8 mouse cellular contexts compared by ENCODE assay signal in the genomic region with DNA sequence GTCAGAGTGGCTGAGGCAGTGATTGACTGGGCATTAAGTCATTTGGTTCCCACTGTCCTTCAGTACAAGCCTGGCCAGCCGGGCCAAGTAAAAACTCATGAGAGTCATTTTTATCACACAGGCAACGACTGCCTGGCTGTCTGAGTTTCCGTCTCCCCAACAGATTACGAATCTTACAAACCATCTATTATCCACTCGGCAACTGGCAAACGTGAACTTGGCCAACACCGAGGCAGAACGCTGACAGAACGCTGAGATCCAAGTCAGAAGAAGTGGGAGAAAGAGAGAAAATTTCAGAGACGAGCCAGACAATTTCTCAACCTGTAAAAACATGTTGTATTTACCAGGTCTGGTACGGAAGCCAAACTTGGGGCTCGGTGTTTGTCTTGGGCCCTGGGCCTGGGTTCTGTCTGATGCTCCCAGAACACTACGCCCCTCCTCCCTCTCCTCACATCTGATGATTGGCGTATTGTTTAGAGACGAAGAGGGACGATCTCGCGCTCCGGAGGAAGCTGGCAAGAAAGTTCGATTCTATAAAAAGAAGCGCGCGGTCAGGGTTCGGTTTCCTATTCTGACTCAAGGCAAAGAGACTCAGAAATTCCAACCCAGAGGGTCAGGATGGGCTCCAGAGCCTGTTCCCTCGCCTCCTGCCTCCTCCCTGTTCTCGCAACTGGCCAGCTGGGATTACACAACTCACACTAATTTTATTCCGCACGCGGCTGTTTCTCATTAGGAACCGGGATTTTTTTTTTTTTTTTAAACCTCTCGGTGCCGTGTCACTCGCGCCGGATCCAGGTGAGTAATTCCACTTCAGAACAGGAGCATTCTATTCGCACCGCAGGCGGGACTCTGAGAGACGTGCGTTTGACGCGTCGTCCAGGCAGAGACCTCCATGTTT. TPM values are rescaled to one million over a fixed set of nuclear protein-coding genes. Genes with fewer than 3 reads are reported as not detected.
DNase-seq lines count a peak whose midpoint lies in the region; ATAC-seq and TF ChIP-seq lines count a peak whose summit lies in the region.

No protein-coding gene starts in this region.

- H3K9ac ChIP-seq in forebrain, embryonic 13.5 days = peak overlapping the region; percentile 17
- H3K9ac ChIP-seq in heart, embryonic 16.5 days (ENCODE audit: low read length) = peak overlapping the region; percentile 66
- peak overlapping the region; percentile 52; the same call in 1 of the 2 replicates for H3K9ac ChIP-seq in liver, embryonic 11.5 days (ENCODE audit: low read depth, low read length)

- peaks cover 29% of the 10 kb centered on the region for H3K27me3 ChIP-seq in forebrain, embryonic 13.5 days
- no peaks in the 10 kb centered on the region for H3K27me3 ChIP-seq in heart, embryonic 16.5 days (ENCODE audit: control insufficient read depth, insufficient read depth, low read length)
- peaks cover 19% of the 10 kb centered on the region for H3K27me3 ChIP-seq in liver, embryonic 11.5 days (replicated peaks; ENCODE audit: control insufficient read depth, insufficient read depth, low read length)

- peaks cover 8% of the 10 kb centered on the region for H3K4me1 ChIP-seq in bone marrow macrophage, adult 2 months (ENCODE audit: control insufficient read depth, insufficient read depth, low read length)
- peaks cover 35% of the 10 kb centered on the region for H3K4me1 ChIP-seq in forebrain, embryonic 13.5 days
- H3K4me1 ChIP-seq in heart, embryonic 16.5 days (ENCODE audit: control insufficient read depth, insufficient read depth, low read length) = peaks cover 20% of the 10 kb centered on the region
- H3K4me1 ChIP-seq in liver, embryonic 11.5 days (replicated peaks; ENCODE audit: control insufficient read depth, insufficient read depth, low read length) = peaks cover 23% of the 10 kb centered on the region; the same call in 1 of the 2 replicates

- TF ChIP-seq POLR2A in bone marrow macrophage, adult 2 months (IDR thresholded peaks at IDR 0.05; ENCODE audit: borderline replicate concordance, low read depth, low read length) = no peak

- TF ChIP-seq CTCF in bone marrow macrophage, adult 2 months (IDR thresholded peaks at IDR 0.05; ENCODE audit: low read depth, low read length) = no peak

- peak overlapping the region; percentile 50 for H3K4me3 ChIP-seq in bone marrow macrophage, adult 2 months (ENCODE audit: insufficient read depth, low read length)
- peak overlapping the region; percentile 32 for H3K4me3 ChIP-seq in forebrain, embryonic 13.5 days
- H3K4me3 ChIP-seq in heart, embryonic 16.5 days (ENCODE audit: low read length) = peak overlapping the region; percentile 57
- H3K4me3 ChIP-seq in liver, embryonic 11.5 days (ENCODE audit: low read depth, low read length) = peak overlapping the region; percentile 45

- no peaks in the 10 kb centered on the region for H3K9me3 ChIP-seq in forebrain, embryonic 13.5 days (replicated peaks)
- H3K9me3 ChIP-seq in heart, embryonic 16.5 days (replicated peaks; ENCODE audit: control insufficient read depth, low read length) = no peaks in the 10 kb centered on the region
- no peaks in the 10 kb centered on the region for H3K9me3 ChIP-seq in liver, embryonic 11.5 days (ENCODE audit: control insufficient read depth, low read length)

- H3K27ac ChIP-seq in bone marrow macrophage, adult 2 months (ENCODE audit: insufficient read depth, low read depth, low read length) = no peak overlapping the region
- peak overlapping the region; percentile 10; the same call in 1 of the 2 replicates for H3K27ac ChIP-seq in forebrain, embryonic 13.5 days
- peak overlapping the region; percentile 78 for H3K27ac ChIP-seq in heart, embryonic 16.5 days (ENCODE audit: low read length)
- no peak overlapping the region for H3K27ac ChIP-seq in liver, embryonic 11.5 days (ENCODE audit: low read depth, low read length)

- ATAC-seq in forebrain, embryonic 13.5 days = no peak
- ATAC-seq in heart, embryonic 16.5 days (replicated peaks; ENCODE audit: extremely low read depth, insufficient read depth, low FRiP score) = peak; percentile 52; the same call in 1 of the 2 replicates
- ATAC-seq in liver, embryonic 11.5 days (replicated peaks; ENCODE audit: low FRiP score) = no peak

- no peaks in the 10 kb centered on the region for H3K36me3 ChIP-seq in forebrain, embryonic 13.5 days (ENCODE audit: poor library complexity, severe bottlenecking)
- H3K36me3 ChIP-seq in heart, embryonic 16.5 days (ENCODE audit: control insufficient read depth, insufficient read depth) = no peaks in the 10 kb centered on the region
- no peaks in the 10 kb centered on the region for H3K36me3 ChIP-seq in liver, embryonic 11.5 days (ENCODE audit: control insufficient read depth, insufficient read depth, low read length)

- 5% methylated on average over 43 of the region's 43 CpGs for WGBS in forebrain, embryonic 13.5 days
- 2% methylated on average over 43 of the region's 43 CpGs for WGBS in heart, embryonic 16.5 days
- 4% methylated on average over 43 of the region's 43 CpGs for WGBS in liver, embryonic 11.5 days

- peak overlapping the region; percentile 62 for H3K4me2 ChIP-seq in forebrain, embryonic 13.5 days
- H3K4me2 ChIP-seq in heart, embryonic 16.5 days (ENCODE audit: low read depth, low read length) = peak overlapping the region; percentile 91
- peak overlapping the region; percentile 82 for H3K4me2 ChIP-seq in liver, embryonic 11.5 days

- peak; percentile 33 for DNase-seq in CD4-positive helper T cell, adult 2 months (ENCODE audit: low read depth, low spot score)
- peak; percentile 69 for DNase-seq in kidney, postnatal 14 days
- no peak for DNase-seq in liver, embryonic 11.5 days (ENCODE audit: low spot score)
- DNase-seq in naive thymus-derived CD4-positive, alpha-beta T cell, adult 2 months (ENCODE audit: low read depth) = peak; percentile 55
- DNase-seq in testis, postnatal 10 days (ENCODE audit: low spot score) = peak; percentile 55

RNA-seq across cellular contexts. Expression of gene Med13l, which starts 46.6 kb away (rescaled TPM):
- polyA plus RNA-seq in bone marrow macrophage, adult 2 months (2012; ENCODE audit: insufficient read depth, insufficient read length, missing spikeins) = 25.5 and 31.9 TPM in 2 replicates
- polyA plus RNA-seq in forebrain, embryonic 13.5 days (2015; fragmentation: Nextera tagmentation; extraction: Ambion mirVana) = 17.8 and 18.6 TPM in 2 replicates
- polyA plus RNA-seq in heart, embryonic 16.5 days (2015; fragmentation: Nextera tagmentation; extraction: Ambion mirVana) = 6.7 and 7.7 TPM in 2 replicates
- polyA plus RNA-seq in liver, embryonic 11.5 days (2014; fragmentation: Nextera tagmentation; extraction: Ambion mirVana) = 11.3 and 13.7 TPM in 2 replicates

Comparison
In these comparisons a context has a peak if more than half of its experiments do, and no peak if none do; other contexts are left out.
1. H3K27ac ChIP-seq: peak in forebrain, embryonic 13.5 days (single experiment) and heart, embryonic 16.5 days (single experiment); none in bone marrow macrophage, adult 2 months (single experiment) and liver, embryonic 11.5 days (single experiment).
2. Peak in every context shown above with its lines, with median percentiles within 50 percentile points of each other: H3K4me3 ChIP-seq, H3K4me2 ChIP-seq and H3K9ac ChIP-seq.